Mouse (Mus musculus) urinary bladder, postnatal 10 days (tissue): ENCODE results near the gene Tomm20.
"Not testable (repeated sequence)": the region's sequence is repeated elsewhere in the genome, so short reads cannot be mapped to it uniquely, and the experiment has no call there.

ENCODE experiments used
- DNase-seq: peaks from one replicate; pipeline ENCODE4 v3.0.0; 2022; ENCODE audit warnings: low spot score

Tomm20 gene

GRCm38 (mm10) chr8:126884202-126884926 lies 61.3 kb downstream of the Tomm20 start:
- DNase-seq: no peak

GRCm38 (mm10) chr8:126883752-126884151 lies 61.9 kb downstream of the Tomm20 start:
- DNase-seq: no peak

- not testable (repeated sequence) for DNase-seq
These were observed 63.1 kb downstream of the Tomm20 start for GRCm38 (mm10) chr8:126882586-126882985.

- DNase-seq: no peak
These were observed 64.0 kb downstream of the Tomm20 start for GRCm38 (mm10) chr8:126881641-126882140.
